Mouse (Mus musculus): ENCODE results near the gene Slc26a10.

DNA sequence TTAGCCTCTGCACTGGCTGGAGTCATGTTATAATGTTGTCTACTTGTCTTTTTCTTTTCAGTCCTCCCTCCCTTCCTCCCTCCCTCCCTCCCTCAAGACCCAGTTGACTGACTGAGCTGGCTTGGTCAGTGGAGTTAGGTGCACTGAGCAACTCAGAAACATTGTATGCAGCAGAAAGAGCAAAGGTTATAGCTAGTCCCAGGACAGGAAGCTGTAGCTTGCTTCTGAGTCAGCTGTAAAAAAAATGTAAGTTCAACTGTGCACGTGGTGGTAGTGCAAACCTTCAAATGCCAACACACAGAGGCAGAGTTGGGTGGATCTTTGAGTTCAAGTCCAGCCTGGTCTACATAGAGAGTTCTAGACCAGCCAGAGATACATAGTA is 34.0 kb upstream of the Slc26a10 start:
- TF ChIP-seq CTCF (IDR thresholded peaks at IDR 0.05; ENCODE audit: extremely low read depth, insufficient read depth, insufficient read length, insufficient replicate concordance) (no peak), POLR2A (IDR thresholded peaks at IDR 0.05; ENCODE audit: low read depth, low read length) (no peak)
